Mouse (Mus musculus) naive thymus-derived CD4-positive, alpha-beta T cell, adult 2 months (primary cell): Measurements from ENCODE around the gene Mindy2.
A peak's percentile ranks its signal among the peaks of the same experiment; 100 is the strongest.

Experiments used
- DNase-seq: peaks from one replicate; pipeline ENCODE4 v3.0.0-alpha.2; 2011; ENCODE audit warnings: low read depth

Gene Mindy2

DNA sequence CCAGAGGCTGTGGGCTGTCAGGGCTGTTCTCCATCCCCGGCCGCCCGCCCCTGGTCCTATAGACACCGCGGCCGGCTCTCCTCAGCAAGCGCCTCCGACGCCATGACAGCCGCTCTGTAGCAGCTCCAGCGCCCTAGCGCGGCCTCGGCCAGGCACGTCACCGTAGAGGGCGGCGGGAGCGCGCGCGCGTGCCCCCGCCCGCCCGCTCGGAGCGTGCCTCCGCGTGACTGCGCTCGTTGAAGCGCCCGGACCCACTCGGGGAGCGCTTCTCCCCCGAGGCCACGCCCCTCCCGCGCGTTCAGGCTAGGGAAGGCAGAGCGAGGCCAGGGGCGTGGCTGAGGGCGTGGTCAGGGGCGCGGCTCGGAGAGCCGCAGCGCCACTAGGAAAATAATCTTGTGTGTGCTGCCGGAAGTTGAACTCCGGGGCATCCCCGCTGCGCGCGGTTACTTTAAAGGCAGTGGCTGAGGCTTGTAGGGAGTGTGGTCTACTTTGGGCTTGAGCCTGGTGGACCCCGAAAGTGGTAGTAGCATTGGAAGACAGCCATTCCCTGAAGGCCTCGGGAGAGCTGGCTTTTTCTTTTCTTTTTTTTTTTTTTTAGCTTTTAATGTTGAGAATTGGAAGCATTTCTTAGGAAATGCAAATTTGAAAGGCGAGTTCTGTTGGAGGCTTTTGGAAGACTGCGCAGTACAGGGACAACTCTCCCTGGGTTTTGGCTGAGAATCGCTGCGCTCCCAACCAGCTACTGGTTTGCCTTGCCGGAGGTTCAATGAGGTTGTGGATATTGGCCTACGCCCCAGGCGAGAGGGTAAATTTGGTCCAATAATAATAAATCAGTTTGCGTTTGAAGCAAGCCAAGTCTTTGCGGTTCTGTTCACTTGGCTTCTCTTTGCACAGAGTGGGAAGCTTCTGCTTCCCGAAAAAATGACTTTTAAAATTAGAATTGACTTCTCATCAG is at the start of gene Mindy2:
Mindy2 (minus strand) TSS at position 162 of the 955 bp plus-strand sequence.
- peak; percentile 100 for DNase-seq

DNA sequence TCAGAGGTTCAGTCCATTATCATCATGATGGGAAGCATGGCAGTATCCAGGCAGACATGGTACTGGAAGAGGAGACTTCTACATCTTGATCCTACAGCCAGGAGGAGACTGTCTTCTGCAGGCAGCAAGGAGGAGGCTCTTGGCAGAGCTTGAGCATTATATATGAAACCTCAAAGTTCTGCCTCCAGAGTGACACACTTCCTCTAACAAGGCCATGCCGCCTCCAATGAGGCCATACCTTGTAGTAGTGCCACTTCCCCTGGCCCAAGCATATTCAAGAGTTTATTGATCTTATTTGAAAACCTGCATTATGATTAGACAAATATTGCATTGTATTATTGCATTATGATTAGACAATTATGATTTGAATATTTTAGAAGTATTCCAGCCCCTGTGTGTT is 49.5 kb upstream of the Mindy2 start:
- no peak for DNase-seq

DNA sequence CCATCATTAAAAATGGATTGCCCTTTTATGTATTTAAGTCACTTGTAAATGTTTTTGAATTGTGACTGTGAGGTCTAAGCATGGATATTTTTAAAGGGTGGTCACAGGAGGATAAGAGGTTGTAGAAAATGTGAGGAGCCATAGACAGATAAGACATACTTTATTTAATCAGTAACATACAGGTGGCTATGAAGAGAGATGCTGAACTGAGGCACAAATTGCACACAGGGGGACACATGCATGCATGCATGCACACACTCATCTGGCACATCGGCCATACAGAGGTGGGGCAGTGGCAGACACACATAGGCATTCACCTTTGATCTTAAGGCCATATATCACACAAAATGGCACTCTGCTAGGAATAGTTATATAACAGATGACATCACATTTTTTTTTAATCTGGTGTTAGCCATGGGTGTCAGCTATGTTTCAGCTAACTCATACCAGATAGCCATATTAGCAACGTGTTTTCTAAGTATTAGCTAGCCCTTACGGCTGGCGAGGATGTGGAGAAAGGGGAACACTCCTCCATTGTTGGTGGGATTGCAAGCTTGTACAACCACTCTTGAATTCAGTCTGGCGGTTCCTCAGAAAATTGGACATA is 46.7 kb upstream of the Mindy2 start:
- DNase-seq, result no peak

DNA sequence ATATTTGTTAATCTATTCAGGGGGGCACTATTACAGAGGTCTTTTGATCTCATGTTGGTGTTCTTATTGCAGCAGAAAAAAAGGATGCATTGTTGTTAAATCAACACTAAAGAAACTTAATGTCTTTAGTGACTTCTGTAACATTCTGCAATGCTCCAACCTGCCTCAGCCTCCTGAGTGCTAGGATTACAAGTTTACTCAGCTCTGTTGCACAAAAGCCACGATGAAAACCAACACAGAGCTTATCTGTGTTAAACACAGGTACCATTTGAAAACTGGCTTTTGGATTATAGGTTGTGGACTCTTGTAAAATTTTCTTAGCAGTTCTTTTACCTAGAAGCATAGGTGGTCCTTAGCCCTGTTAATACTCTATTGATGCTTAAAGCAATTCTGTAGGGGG is 41.1 kb upstream of the Mindy2 start:
- DNase-seq, result no peak

DNA sequence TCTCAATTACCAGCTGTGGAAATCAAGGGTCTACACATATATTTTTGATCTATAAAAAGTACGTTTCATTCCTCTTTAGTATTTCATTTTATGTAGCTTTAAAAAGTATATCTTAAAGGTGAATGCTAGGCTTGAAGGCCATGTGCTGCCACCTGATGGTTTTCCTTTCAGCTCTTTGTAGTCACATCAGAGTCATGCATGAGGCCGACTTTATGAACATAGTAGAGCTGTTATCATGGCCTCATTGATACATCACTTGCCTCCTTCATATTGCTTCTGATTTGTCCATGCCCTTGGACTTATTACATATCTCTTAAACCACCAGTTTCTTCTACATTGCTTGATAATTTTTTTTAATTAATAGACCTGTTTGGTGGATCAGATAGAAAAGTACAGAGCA is 38.7 kb upstream of the Mindy2 start:
- DNase-seq, result peak; percentile 53

DNA sequence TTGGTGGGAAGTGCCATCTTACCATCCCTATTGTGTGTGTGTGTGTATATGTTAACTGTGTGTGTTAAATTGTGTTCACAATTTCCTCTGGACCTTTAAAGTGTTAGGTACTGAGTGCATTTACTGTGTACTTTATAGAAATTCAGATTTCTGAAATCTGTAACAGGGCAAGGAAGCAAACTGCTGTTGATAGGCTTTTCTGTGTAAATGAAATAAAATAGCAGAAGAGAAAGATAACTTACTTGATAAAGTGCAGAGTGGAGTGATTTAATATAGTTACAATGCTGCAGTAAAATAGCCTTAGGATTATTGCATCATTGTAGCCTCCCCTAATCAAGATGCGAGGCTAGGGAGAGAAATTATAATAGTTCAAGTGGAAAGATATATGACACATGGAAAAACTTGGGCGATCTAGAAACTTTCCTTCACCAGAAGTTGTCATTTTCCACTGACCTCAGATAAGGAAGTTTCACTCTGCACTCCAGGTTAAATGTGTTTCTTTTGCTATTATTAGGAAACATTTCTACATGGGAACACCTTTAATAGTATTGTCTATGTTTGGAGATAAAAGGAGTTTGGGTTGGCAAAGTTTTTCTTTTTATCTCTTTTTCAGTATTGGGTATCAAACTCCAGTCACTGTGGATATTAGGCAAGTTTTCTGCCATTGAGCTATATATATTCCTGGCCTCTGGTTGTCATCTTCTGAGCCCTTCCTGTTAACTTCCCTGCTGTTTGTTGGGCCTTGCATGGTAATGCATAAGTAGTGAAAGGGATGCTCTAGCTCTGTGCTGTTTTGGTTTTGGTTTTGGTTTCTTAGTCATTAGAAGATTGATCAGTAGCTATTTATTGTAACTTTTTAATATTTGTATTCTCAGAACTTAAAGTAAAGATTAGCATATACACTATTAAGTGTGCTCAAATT is 35.1 kb upstream of the Mindy2 start:
- DNase-seq, result no peak

DNA sequence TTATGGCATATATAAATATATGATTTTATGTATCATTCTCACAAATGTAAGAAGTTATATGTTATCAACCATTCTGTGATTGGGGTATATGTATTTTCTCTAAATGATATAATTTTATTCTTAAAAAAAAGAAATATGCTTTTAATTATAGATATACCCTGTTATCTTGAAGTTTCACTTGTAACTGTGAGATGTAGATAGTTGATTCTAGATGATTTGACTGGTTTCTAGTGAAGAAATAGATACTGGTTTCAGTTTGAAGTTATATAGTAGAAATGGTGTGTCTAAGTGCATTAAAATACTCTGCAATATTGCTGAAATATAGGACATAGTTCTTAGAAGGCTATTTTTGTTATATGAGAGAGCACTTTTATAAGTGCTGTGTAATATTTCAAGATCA is 33.6 kb upstream of the Mindy2 start:
- DNase-seq, result no peak

DNA sequence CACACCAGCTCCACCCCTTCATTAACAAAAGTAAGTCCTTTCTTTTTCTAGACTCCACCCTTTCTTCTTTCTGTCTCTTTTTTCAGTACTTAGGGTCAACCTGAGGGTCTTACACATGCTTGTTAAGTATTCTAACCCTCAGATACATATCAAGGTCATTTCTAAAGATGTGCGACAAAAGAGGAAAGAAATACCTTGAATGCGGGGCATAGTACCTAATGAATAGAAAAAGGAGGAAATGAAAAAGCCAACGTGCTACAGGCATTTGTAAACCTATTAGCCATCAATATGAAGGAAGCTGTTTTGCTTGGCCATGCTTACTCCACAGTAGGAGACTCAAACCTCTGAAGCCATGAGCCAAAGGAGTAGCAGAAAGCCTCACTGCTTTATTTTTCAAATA is 33.0 kb upstream of the Mindy2 start:
- no peak for DNase-seq

DNA sequence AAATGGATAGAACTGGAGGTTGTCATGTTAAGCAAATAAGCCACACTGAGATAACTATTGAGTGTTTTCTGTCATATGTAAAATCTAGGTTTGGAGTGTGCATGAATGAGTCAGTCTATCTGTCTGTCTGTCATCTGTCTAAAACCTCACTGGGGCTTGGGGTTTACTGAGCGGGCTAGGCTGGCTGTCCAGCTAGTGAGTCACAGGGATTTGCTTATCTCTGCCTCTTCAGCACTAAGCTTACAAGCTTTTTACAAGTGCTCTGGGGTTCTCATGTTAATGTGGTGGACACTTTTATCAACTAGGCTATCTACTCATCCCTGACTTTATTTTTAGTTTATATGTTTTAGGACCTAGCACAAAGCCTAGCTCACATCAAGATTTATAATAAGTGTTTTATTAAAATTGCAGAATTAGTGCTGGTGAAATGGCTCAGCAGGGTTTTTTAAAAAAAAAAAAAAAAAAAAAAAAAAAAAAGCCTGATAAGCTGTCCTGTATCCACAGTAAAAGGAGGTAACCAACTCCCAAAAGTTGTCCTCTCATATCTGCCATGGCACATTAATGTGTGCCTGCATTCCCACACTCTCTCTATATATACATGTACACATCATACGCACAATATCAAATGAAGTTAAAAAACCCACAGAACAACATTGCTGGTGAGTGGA is 31.5 kb upstream of the Mindy2 start:
- DNase-seq, result no peak

DNA sequence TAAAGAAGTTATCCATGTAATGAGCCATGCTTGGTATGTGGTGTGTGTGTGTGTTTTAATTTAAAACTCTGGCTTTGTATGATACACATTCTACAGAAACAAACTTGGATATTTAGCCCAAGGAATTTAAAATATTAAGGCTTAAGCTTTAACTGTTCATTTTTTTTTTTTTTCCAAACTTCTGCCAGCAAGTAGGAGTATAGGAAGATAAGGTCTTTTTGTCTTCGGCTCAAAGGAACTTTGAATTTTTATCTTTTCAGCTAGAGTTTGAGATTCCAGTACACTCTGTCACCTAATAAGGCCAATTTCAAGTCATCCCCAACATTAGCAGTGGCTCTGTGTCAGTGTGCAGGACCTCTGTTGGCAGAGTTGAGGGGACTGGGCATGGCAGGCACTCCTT is 25.2 kb upstream of the Mindy2 start:
- DNase-seq, result no peak

DNA sequence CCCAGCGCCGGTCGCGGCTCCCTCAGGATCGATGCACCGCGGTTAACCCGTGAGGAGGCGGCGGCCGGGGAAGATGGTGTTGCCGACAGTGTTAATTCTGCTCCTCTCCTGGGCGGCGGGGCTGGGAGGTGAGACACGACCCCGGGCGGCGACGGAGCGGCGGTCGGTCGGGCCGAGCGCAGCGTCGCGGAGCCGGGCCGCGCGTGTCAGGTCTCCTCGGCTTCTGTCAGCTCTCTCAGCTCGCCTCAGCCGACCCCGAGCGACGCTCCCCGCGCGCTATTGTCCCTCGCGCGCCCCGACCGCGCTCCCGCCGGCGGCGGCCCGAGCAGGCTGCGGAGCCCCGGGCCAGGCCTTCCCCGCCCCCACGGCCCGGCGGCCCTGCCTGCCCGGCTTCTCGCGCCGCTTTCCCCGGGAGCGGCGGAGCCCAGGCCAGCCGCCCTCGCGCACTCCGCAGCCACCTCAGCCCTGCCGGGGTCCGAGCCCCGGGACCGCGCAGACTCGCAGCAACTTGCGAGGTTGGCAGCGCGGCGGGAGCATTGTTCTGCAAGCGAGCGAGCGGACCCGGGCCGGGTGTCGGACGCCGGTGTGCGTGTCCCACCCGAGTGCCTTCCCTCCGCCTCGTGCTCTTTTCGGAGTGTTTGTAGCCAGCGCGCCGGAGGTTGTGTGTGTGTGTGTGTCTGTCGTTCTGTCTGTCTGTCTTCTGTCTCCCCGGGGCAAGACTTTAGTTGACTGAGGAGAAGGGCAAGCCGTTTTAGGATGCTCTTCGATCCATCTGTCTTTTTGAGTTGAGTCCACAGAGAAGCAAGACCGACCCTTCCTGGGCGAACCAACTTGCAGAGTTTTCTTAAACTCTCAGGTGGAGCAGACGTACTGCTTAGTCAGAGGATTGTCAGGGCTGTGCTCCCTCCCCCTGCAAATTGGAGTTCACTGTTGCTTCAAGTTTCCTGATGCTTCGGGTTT is 22.4 kb upstream of the Mindy2 start:
- peak; percentile 59 for DNase-seq

DNA sequence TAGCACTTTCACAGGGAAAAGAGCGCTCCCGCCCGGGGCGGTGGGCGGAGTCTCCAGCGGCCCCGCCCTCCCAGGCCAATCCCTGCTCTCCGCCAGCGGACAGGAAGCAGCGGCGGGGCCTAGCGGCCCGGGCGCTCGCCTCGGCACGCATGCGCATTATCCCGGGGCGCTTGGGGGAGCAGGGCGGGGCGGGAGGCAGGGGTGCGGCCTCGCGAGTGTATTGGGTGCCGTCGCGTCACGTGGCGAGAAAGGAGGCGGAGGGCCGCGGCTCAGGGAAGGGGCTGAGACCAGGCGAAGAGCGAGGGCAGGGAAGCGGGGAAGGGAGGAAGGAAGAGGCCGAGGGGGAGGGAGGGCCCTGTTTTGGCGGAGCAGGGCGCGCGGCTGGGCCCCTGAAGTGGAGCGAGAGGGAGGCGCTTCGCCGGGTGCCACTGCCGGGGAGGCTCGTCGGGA is 21.7 kb upstream of the Mindy2 start, which contains the start of gene Adam10:
Adam10 (plus strand) TSS at position 316 of the 450 bp plus-strand sequence.
- peak; percentile 98 for DNase-seq

DNA sequence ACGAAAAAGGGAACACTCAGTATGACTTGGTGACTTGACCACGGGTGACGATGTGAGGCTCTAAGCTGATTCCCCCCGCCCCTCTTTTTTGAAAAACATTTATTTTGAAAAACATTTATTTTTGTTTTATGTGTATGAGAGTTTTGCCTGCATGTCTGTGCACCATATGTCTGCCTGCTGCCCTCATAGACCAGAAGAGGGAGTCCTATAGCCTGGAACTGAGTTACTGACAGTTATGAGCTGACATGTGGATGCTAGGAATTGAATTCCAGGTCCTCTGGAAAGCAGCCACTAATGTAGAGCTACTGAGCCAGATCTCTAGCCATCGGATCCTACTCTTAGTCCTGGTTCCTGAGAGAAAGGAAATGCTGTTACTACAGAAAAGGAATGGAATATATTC is 19.0 kb upstream of the Mindy2 start:
- no peak for DNase-seq

DNA sequence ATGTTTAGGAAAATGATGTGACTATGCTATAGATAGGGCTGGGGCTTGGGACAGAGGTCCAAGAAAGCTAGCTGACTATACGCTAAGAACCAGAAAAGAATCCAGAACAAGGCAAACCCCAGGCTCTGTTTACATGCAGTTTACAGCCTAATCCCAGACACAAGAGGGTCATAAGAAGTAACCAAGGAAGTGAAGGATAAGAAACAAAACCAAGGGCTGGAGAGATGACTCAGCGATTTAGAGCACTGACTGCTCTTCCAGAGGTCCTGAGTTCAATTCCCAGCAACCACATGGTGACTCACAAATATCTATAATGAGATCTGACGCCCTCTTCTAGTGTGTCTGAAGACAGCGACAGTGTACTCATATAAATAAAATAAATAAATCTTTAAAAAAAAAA is 18.1 kb upstream of the Mindy2 start:
- no peak for DNase-seq

DNA sequence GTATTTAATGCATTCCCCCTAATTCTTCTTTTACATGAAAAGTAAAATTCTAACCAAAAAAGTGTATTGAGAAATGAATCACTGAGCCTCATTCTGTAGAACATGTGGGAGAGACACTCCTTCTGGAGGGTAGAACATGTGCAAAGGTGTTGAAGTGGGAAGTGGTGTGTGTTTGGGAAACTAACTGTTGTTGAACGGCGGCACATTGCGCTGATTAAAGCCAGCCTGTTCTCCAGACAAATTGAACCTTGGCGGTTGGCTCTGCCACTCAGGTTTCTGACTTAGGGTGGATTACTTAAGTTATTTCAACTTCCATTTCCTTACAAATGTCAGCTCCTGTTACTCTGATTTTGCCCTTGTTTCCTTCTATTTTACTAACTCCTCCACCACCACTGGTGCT is 16.7 kb upstream of the Mindy2 start:
- DNase-seq, result no peak

DNA sequence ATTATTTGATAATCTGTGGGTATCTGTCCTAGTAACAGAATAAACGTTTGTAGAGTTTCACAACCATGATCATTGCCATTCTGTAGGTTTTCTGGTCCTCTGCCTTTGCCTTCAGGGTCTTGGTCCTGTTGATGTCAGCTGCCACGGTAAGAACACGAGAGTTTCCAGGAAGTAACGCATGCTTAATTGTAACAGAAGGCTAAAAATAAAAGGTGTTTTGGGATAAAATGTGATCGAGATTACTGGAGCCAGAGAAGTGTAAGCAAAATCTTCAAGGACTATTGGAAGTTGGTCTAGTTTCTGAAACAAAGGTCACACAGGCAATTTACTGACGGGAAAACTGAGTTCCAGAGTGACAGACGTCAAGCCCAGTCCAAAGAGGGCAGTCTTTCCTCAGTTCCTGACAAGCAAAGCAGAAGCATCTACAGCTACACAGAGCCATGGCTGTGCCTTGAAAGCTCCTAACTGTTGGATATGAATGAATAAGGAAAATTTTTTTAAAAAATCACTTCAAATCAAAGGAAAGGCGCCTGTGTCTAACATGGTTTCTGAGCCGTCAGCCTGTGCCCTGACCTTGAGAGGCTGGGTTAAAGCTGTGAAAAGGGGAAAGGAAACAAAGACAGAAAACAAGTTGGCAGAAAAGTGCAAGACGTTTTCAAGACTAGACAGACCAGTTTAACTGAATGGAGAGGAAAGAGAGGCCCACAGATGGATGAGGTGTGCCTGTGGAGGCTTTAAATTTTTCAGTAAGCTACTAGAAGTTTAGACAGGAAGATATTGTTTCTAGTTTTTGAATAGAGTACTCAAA is 15.0 kb upstream of the Mindy2 start:
- peak; percentile 60 for DNase-seq

DNA sequence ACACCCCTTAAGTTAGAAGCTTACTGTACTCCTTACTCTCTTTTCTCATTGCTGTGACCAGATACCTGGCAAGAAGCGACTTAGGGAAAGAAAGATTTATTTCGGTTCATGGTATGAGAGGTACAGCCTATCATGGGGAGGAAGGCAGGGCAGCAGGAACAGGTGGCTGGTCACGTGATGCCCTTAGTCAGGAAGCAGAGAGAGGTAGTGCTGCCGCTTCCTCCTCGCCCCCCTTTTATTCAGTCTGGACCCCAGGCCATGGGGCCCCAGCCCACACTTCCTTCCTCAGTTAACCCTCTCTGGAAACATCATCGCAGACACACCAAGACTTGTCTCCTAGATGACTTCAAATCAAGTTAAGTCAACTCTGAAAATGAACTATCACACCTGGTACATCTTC is 14.3 kb upstream of the Mindy2 start:
- peak; percentile 80 for DNase-seq

DNA sequence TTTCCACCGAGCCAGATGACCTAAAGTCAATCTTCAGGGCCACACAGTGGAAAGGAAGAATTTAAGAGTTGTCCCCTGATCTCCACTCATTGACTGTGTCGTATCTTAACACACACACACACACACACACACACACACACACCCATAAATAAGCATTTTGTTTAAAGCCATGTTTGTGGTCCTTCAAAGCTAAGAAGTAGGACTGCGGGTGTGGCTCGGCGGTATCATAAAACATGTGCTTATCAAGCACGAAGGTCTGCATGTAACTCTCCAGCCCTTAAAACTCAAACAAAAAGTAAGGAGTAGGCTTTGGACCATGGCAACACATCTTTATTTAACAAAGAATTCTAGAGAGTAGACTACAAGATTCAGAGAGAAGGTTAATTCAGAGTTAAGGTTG is 13.4 kb upstream of the Mindy2 start:
- no peak for DNase-seq

DNA sequence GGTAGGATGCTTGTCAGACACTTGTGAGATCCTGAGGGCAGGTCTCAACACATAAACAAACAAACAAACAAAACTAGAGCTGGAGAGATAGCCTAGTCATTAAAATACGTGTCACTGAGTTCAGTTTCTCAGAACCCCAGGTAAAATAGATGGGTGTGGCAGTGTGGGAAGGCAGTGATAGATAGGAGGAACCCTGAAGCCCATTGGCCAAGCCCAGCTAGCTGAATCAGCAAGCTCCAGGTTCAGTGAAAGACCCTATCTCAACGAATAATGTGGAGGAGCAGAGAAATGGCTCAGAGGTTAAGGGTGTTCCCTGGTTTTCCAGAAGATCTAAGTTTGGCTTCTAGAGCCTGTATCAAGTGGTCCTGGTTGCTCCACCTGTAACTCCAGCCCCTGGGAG is 12.2 kb upstream of the Mindy2 start:
- DNase-seq, result no peak

DNA sequence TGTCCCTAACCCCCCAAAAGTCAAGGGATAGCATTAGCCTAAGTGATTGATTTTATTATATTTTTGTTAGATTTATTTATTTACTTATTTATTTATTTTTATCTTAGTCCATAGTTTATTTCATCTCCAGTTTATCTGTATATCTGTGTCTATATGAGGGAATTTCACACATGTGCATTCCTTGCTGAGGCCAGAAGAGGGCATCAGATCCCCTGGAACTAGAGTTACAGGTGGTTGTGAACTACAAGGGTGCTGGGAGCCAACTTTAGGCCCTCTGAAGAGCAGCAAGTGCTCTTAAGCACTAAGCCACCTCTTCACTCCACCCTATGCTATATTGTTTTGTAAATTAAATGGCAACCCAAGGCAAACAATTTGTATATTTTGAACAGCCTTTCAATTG is 11.1 kb upstream of the Mindy2 start:
- peak; percentile 43 for DNase-seq
